Mouse (Mus musculus) activated CD4-positive, CD25-positive, alpha-beta regulatory T cell, adult 9 weeks (primary cell): ENCODE measurements around the gene Samd10. TPM values are rescaled to one million over a fixed set of nuclear protein-coding genes. Genes with fewer than 3 reads are reported as not detected.

Experiments
- polyA plus RNA-seq: library from polyadenylated mRNA; unstranded; fragments of 100-300 nt; shearing (Covaris generic); gene quantifications from one replicate; pipeline ENCODE4 v1.2.1, GENCODE M21; 2017

Gene Samd10
- polyA plus RNA-seq, result 7.0 TPM

DNA sequence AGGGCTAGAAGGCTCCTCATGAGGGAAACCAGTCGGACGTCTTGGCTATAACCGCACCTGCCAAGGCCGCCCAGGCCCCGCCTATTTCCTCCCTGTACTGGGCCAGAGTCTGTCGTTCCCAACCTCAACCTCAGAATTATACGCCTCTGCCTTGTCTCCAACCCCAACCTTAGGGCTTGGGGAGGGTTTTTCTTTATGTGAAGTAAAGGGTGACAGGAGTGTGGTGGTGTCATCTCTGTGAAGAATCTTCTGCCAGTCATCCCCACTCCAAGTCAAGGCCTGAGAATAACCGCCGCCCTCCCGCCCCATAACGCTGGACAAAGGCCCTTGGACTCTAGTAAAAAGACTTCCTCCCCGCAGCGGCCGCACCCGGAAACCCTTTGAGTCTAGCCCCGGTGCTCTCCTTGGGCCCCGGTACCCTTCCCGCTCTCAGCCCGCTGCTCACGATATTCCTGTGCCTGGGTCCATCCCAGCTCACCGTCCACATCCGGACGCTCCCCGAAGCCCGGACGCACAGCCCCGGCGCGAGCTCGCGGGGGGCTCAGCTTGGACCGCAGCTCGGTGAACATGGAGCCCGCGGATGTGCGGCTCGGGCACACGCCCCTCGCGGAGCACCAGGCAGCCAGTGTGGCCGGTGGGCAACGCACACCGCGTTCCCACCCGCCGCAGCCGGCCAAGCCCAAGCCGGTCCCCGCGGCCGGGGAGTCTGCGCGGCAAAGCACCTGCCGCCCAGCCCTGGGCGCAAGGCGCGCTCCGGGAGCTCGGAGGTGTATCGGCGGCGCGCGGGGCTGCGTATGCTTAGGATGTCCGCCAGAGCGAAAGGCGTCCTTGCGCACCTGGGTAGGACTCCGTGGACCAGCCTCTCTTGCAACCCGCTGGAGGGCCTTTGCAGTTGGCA lies at the start of gene Samd10:
Samd10 (minus strand) TSS at position 759 of the 898 bp plus-strand sequence.

GRCm38 (mm10) chr2:181592231-181593041 lies 6.6 kb downstream of the Samd10 start, which contains the start of gene Zfp512b:
Gene Zfp512b (minus strand): TSS chr2:181592803.

GRCm38 (mm10) chr2:181591528-181592085 lies 7.4 kb downstream of the Samd10 start, which contains the start of gene Prpf6:
Gene Prpf6 (plus strand): TSS chr2:181591868.

DNA sequence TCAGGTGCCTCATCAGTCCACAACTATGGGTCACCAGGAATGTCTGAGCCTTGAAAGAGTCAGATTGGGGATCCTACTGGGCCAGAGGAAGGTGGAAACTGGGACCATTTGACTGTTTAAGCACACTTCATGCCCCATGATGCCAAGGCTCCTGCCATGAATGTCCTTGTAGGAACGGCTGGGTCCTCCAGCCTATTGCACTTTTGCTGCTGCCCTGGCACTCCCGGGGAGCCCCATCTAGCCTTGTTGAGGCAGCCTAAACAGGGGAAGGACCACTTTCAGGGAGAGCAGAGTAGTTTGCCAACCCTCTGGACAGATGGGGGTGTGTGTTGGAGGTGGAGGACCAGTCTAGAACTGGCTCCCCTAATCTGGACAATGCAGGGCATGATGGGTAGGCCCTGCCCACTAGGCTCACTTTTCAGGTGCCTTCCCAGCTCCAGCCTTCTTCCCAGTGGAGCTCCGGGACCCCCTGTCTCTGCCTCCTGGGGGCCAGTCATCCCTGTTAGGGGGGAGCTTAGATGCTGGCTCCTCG lies 14.5 kb downstream of the Samd10 start, which contains the start of gene Uckl1:
Uckl1 (minus strand) TSS at position 482 of the 532 bp plus-strand sequence.

Other genes with a start within 250 kb of the Samd10 start
- gene Zgpat, start 234.3 kb downstream of the Samd10 start, polyA plus RNA-seq, result 101 TPM
- gene Arfrp1, start 233.8 kb downstream of the Samd10 start, polyA plus RNA-seq, result 146 TPM
- 355 TPM for gene Lime1, start 219.1 kb downstream of the Samd10 start, polyA plus RNA-seq
- gene Zbtb46, start 139.8 kb downstream of the Samd10 start, polyA plus RNA-seq, result 1.6 TPM
- not detected for gene Abhd16b, start 106.0 kb downstream of the Samd10 start, polyA plus RNA-seq
- 98.8 TPM for gene Tpd52l2, start 102.1 kb downstream of the Samd10 start, polyA plus RNA-seq
- 112 TPM for gene Dnajc5, start 78.7 kb downstream of the Samd10 start, polyA plus RNA-seq
- gene Uckl1, start 14.3 kb downstream of the Samd10 start, polyA plus RNA-seq, result 195 TPM
- gene Prpf6, start 7.3 kb downstream of the Samd10 start, polyA plus RNA-seq, result 101 TPM
- gene Zfp512b, start 6.4 kb downstream of the Samd10 start, polyA plus RNA-seq, result 15.3 TPM
- gene Gm29797, start 57.8 kb upstream of the Samd10 start, polyA plus RNA-seq, result not detected
- not detected for gene Sox18, start 72.4 kb upstream of the Samd10 start, polyA plus RNA-seq
- gene Tcea2, start 81.1 kb upstream of the Samd10 start, polyA plus RNA-seq, result 15.2 TPM
- 234 TPM for gene Rgs19, start 94.8 kb upstream of the Samd10 start, polyA plus RNA-seq
- gene Lkaaear1, start 99.2 kb upstream of the Samd10 start, polyA plus RNA-seq, result not detected
- gene Oprl1, start 115.8 kb upstream of the Samd10 start, polyA plus RNA-seq, result not detected
- not detected for gene Myt1, start 164.1 kb upstream of the Samd10 start, polyA plus RNA-seq
- 90.0 TPM for gene Pcmtd2, start 238.6 kb upstream of the Samd10 start, polyA plus RNA-seq